Mouse (Mus musculus): ENCODE results near the gene Pidd1.
"Not testable (repeated sequence)": the region's sequence is repeated elsewhere in the genome, so short reads cannot be mapped to it uniquely, and the experiment has no call there.

Pidd1 gene

GRCm38 (mm10) chr7:141457236-141457635, 13.4 kb upstream of the Pidd1 start:
- DNase-seq = no peak

- no peak for DNase-seq
These were observed 12.9 kb upstream of the Pidd1 start for GRCm38 (mm10) chr7:141456739-141457138.

- peak; percentile 23 for DNase-seq
These were observed 11.9 kb upstream of the Pidd1 start for GRCm38 (mm10) chr7:141455610-141456314.

GRCm38 (mm10) chr7:141454967-141455551, 11.2 kb upstream of the Pidd1 start, which contains the start of gene Pnpla2:
Pnpla2 (plus strand) TSS chr7:141455198.
- DNase-seq = peak; percentile 90

GRCm38 (mm10) chr7:141453636-141454035, 9.8 kb upstream of the Pidd1 start:
- no peak for DNase-seq

GRCm38 (mm10) chr7:141451928-141452327, 8.1 kb upstream of the Pidd1 start:
- no peak for DNase-seq

GRCm38 (mm10) chr7:141447110-141447991, 3.5 kb upstream of the Pidd1 start, which contains the start of gene Rplp2:
Rplp2 (plus strand) TSS chr7:141447370.
- DNase-seq = peak; percentile 88

- DNase-seq = not testable (repeated sequence)
These were observed 2.5 kb upstream of the Pidd1 start for GRCm38 (mm10) chr7:141446374-141446773.

- no peak for DNase-seq
These were observed 574 bp downstream of the Pidd1 start for GRCm38 (mm10) chr7:141443081-141443821.

- DNase-seq = no peak
These were observed 1.6 kb downstream of the Pidd1 start for GRCm38 (mm10) chr7:141442199-141442598.

- no peak for DNase-seq
These were observed 2.4 kb downstream of the Pidd1 start for GRCm38 (mm10) chr7:141441460-141441859.

- DNase-seq = peak; percentile 74
These were observed 3.2 kb downstream of the Pidd1 start for GRCm38 (mm10) chr7:141440613-141441012.

GRCm38 (mm10) chr7:141439811-141440210, 4.0 kb downstream of the Pidd1 start:
- no peak for DNase-seq

- DNase-seq = no peak
These were observed 4.6 kb downstream of the Pidd1 start for GRCm38 (mm10) chr7:141439140-141439679.

- DNase-seq = no peak
These were observed 5.4 kb downstream of the Pidd1 start for GRCm38 (mm10) chr7:141438201-141438968.

- DNase-seq = peak; percentile 87
These were observed 6.4 kb downstream of the Pidd1 start, which contains the start of gene Slc25a22 for GRCm38 (mm10) chr7:141437178-141438120. Slc25a22 (minus strand) TSS chr7:141437892.

GRCm38 (mm10) chr7:141436523-141436892, 7.3 kb downstream of the Pidd1 start:
- DNase-seq = no peak

GRCm38 (mm10) chr7:141435856-141436522, 7.8 kb downstream of the Pidd1 start:
- DNase-seq = no peak

- DNase-seq = peak; percentile 58
These were observed 8.5 kb downstream of the Pidd1 start for GRCm38 (mm10) chr7:141435129-141435855.
